Mouse (Mus musculus) heart, adult 11 months (tissue): ENCODE data around the gene Mapk14.

Experiments
- DNase-seq: peaks from one replicate; pipeline ENCODE4 v3.0.0; 2022

Mapk14 gene

GRCm38 (mm10) chr17:28797031-28797430 is 105.9 kb downstream of the Mapk14 start:
- no peak for DNase-seq
